Mouse (Mus musculus) midbrain, embryonic 14.5 days (tissue): ENCODE measurements around the gene Dap. TPM values are rescaled to one million over a fixed set of nuclear protein-coding genes. Genes with fewer than 3 reads are reported as not detected.
A peak's percentile ranks its signal among the peaks of the same experiment; 100 is the strongest.

ENCODE experiments used
- ATAC-seq: fragments of 200-750 bp; cut with Nextera tagmentation; 2 replicates; pipeline ENCODE4 v1.8.0; 2017; ENCODE audit warnings: moderate number of reproducible peaks, moderate library complexity; ENCODE audit not compliant: low FRiP score, low TSS enrichment
- DNase-seq: peaks from one replicate; pipeline ENCODE4 v3.0.0-alpha.2; 2015
- H3K27ac ChIP-seq: fragments of 300-500 bp; sonication (generic); replicated peaks from 2 replicates; pipeline ENCODE4 v1.5.1; 2014; ENCODE audit warnings: mild to moderate bottlenecking, low read depth, low read length, moderate library complexity
- H3K27me3 ChIP-seq: fragments of 300-500 bp; sonication (generic); 2 replicates; pipeline ENCODE4 v1.6.1; 2014; ENCODE audit warnings: low read length, control low read depth, mixed read lengths; ENCODE audit not compliant: control insufficient read depth, insufficient read depth
- H3K36me3 ChIP-seq: fragments of 300-500 bp; sonication (generic); 2 replicates; pipeline ENCODE4 v1.6.1; 2014; ENCODE audit warnings: low read length, control low read depth; ENCODE audit not compliant: control insufficient read depth, insufficient read depth
- H3K4me1 ChIP-seq: fragments of 300-500 bp; sonication (generic); 2 replicates; pipeline ENCODE4 v1.6.1; 2014; ENCODE audit warnings: mild to moderate bottlenecking, antibody characterized with exemption, low read length, control low read depth; ENCODE audit not compliant: control insufficient read depth, insufficient read depth
- H3K4me2 ChIP-seq: fragments of 300-500 bp; sonication (generic); 2 replicates; pipeline ENCODE4 v1.6.1; 2014; ENCODE audit warnings: mild to moderate bottlenecking, low read length, moderate library complexity
- H3K4me3 ChIP-seq: fragments of 300-500 bp; sonication (generic); replicated peaks from 2 replicates; pipeline ENCODE4 v1.5.1; 2014; ENCODE audit warnings: low read depth, low read length
- H3K9ac ChIP-seq: fragments of 300-500 bp; sonication (generic); replicated peaks from 2 replicates; pipeline ENCODE4 v1.6.1; 2014; ENCODE audit warnings: mild to moderate bottlenecking, low read length, moderate library complexity
- H3K9me3 ChIP-seq: fragments of 300-500 bp; sonication (generic); 2 replicates; pipeline ENCODE4 v1.6.1; 2016; ENCODE audit warnings: low read length, control low read depth, mixed read lengths; ENCODE audit not compliant: control insufficient read depth
- WGBS: fragments of 180-500 bp; shearing (Covaris S2); extraction: QIAGEN DNeasy Blood & Tissue Kit; methylation state at CpG from one replicate; pipeline ENCODE4 v1.1.7; 2014; 5-methylcytosine and 5-hydroxymethylcytosine counted together
- polyA plus RNA-seq: library from polyadenylated mRNA; unstranded; fragments of >200 nt; fragmentation: Nextera tagmentation; extraction: Ambion mirVana; gene quantifications from 2 replicates; pipeline ENCODE4 v1.2.1, GENCODE M21; 2014

Gene Dap
- polyA plus RNA-seq, 1 experiment from 2014 or later, result 27.4 TPM

- Histone ChIP-seq H3K9ac (no peak overlapping the region), H3K36me3 (no peaks in the 10 kb centered on the region), H3K4me3 (no peak overlapping the region), H3K4me2 (no peak overlapping the region), H3K27ac (no peak overlapping the region), H3K9me3 (no peaks in the 10 kb centered on the region), H3K4me1 (no peaks in the 10 kb centered on the region), H3K27me3 (no peaks in the 10 kb centered on the region)
- no peak for DNase-seq
- ATAC-seq, result no peak
- WGBS, result 94% methylated on average over 17 of the region's 17 CpGs
Measured at GRCm38 (mm10) chr15:31244696-31245445, 20.8 kb downstream of the Dap start.

- H3K9ac ChIP-seq, result no peak overlapping the region
- H3K27me3 ChIP-seq, result no peaks in the 10 kb centered on the region
- H3K27ac ChIP-seq, result no peak overlapping the region
- no peak for DNase-seq
- no peak for ATAC-seq
- H3K36me3 ChIP-seq, result no peaks in the 10 kb centered on the region
- H3K9me3 ChIP-seq, result no peaks in the 10 kb centered on the region
- 85% methylated on average over 9 of the region's 9 CpGs for WGBS
- H3K4me2 ChIP-seq, result no peak overlapping the region
- no peak overlapping the region for H3K4me3 ChIP-seq
- H3K4me1 ChIP-seq, result peaks cover 7% of the 10 kb centered on the region; the same call in 1 of the 2 replicates
Measured at GRCm38 (mm10) chr15:31245934-31246333, 21.8 kb downstream of the Dap start.

- DNase-seq (no peak), ATAC-seq (no peak)
Measured at GRCm38 (mm10) chr15:31247035-31247434, 22.9 kb downstream of the Dap start.

GRCm38 (mm10) chr15:31248882-31249281 is 24.8 kb downstream of the Dap start:
- 88% methylated on average over 7 of the region's 7 CpGs for WGBS
- Histone ChIP-seq H3K4me3 (no peak overlapping the region), H3K9me3 (no peaks in the 10 kb centered on the region), H3K4me1 (peaks cover 14% of the 10 kb centered on the region), H3K27me3 (no peaks in the 10 kb centered on the region), H3K9ac (no peak overlapping the region), H3K4me2 (no peak overlapping the region), H3K36me3 (no peaks in the 10 kb centered on the region), H3K27ac (no peak overlapping the region)
- DNase-seq (no peak), ATAC-seq (no peak)

More at GRCm38 (mm10) chr15:31247035-31247434, 22.9 kb downstream of the Dap start:
- no peak overlapping the region for H3K4me2 ChIP-seq
- WGBS, result 57% methylated on average over 9 of the region's 9 CpGs
- H3K4me1 ChIP-seq, result peaks cover 10% of the 10 kb centered on the region; the same call in 1 of the 2 replicates
- H3K9ac ChIP-seq, result no peak overlapping the region
- H3K27ac ChIP-seq, result no peak overlapping the region
- H3K4me3 ChIP-seq, result no peak overlapping the region
- H3K27me3 ChIP-seq, result no peaks in the 10 kb centered on the region
- H3K36me3 ChIP-seq, result no peaks in the 10 kb centered on the region
- no peaks in the 10 kb centered on the region for H3K9me3 ChIP-seq

- Histone ChIP-seq H3K4me2 (no peak overlapping the region), H3K27me3 (no peaks in the 10 kb centered on the region), H3K9me3 (no peaks in the 10 kb centered on the region), H3K4me3 (no peak overlapping the region), H3K9ac (no peak overlapping the region), H3K27ac (0 out of 2 replicates have a peak overlapping the region, but pooled peaks have one; percentile 32), H3K36me3 (no peaks in the 10 kb centered on the region), H3K4me1 (peaks cover 14% of the 10 kb centered on the region)
- DNase-seq (no peak), ATAC-seq (no peak)
- WGBS, result 79% methylated on average over 2 of the region's 2 CpGs
Measured at GRCm38 (mm10) chr15:31250027-31250426, 25.9 kb downstream of the Dap start.

- H3K36me3 ChIP-seq, result no peaks in the 10 kb centered on the region
- no peak overlapping the region for H3K4me2 ChIP-seq
- no peaks in the 10 kb centered on the region for H3K27me3 ChIP-seq
- ATAC-seq (no peak), DNase-seq (no peak)
- no peak overlapping the region for H3K4me3 ChIP-seq
- peaks cover 14% of the 10 kb centered on the region for H3K4me1 ChIP-seq
- WGBS, result 54% methylated on average over 3 of the region's 3 CpGs
- H3K9ac ChIP-seq, result no peak overlapping the region
- H3K9me3 ChIP-seq, result no peaks in the 10 kb centered on the region
- H3K27ac ChIP-seq, result peak overlapping the region; percentile 32; the same call in 1 of the 2 replicates
Measured at GRCm38 (mm10) chr15:31250676-31251075, 26.6 kb downstream of the Dap start.

GRCm38 (mm10) chr15:31251189-31251588 is 27.1 kb downstream of the Dap start:
- H3K27ac ChIP-seq, result 0 out of 2 replicates have a peak overlapping the region, but pooled peaks have one; percentile 32
- H3K27me3 ChIP-seq, result no peaks in the 10 kb centered on the region
- DNase-seq (no peak), ATAC-seq (no peak)
- WGBS, result 85% methylated on average over 6 of the region's 6 CpGs
- H3K9me3 ChIP-seq, result no peaks in the 10 kb centered on the region
- H3K4me2 ChIP-seq, result no peak overlapping the region
- H3K4me1 ChIP-seq, result peaks cover 14% of the 10 kb centered on the region
- H3K9ac ChIP-seq, result no peak overlapping the region
- H3K36me3 ChIP-seq, result no peaks in the 10 kb centered on the region
- H3K4me3 ChIP-seq, result no peak overlapping the region

- H3K9ac ChIP-seq, result no peak overlapping the region
- H3K4me3 ChIP-seq, result no peak overlapping the region
- no peaks in the 10 kb centered on the region for H3K9me3 ChIP-seq
- no peak overlapping the region for H3K4me2 ChIP-seq
- ATAC-seq, result no peak
- H3K27ac ChIP-seq, result 0 out of 2 replicates have a peak overlapping the region, but pooled peaks have one; percentile 5
- H3K27me3 ChIP-seq, result no peaks in the 10 kb centered on the region
- H3K36me3 ChIP-seq, result no peaks in the 10 kb centered on the region
- H3K4me1 ChIP-seq, result peaks cover 17% of the 10 kb centered on the region
- peak; percentile 40 for DNase-seq
- 55% methylated on average over 16 of the region's 16 CpGs for WGBS
Measured at GRCm38 (mm10) chr15:31252590-31253311, 28.6 kb downstream of the Dap start.
